Mouse (Mus musculus) ovary, postnatal 10 days (tissue): ENCODE results near the gene Frmpd1.
A peak's percentile ranks its signal among the peaks of the same experiment; 100 is the strongest.

Experiments
- DNase-seq: peaks from one replicate; pipeline ENCODE4 v3.0.0; 2022; ENCODE audit warnings: low spot score

Gene Frmpd1

GRCm38 (mm10) chr4:45184521-45185330, at the start of gene Frmpd1:
Gene Frmpd1, plus strand, starts transcription at chr4:45184875.
- peak; percentile 18 for DNase-seq

DNA sequence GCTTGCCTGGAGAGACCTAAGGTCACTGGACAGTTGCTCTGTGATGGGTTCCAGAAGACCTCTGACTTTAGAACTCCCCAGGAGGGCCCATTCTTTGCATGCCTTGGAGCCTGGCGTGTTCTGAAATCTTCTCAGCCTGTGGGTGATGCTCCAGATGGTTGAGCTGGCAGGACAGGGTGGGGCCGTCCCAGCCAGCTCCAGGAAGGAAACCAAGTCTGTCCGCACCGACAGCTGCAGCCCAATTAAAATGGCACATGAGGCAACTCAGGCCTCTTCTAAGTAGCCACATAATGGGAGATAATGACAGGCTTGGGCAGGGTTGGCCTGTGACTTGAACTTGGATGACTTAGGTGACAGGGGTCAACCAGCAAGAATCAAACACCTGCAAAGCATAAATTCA, 47.0 kb upstream of the Frmpd1 start:
- no peak for DNase-seq

GRCm38 (mm10) chr4:45141835-45142234, 42.8 kb upstream of the Frmpd1 start:
- no peak for DNase-seq

- no peak for DNase-seq
Observed at GRCm38 (mm10) chr4:45142411-45142810, 42.3 kb upstream of the Frmpd1 start.

DNA sequence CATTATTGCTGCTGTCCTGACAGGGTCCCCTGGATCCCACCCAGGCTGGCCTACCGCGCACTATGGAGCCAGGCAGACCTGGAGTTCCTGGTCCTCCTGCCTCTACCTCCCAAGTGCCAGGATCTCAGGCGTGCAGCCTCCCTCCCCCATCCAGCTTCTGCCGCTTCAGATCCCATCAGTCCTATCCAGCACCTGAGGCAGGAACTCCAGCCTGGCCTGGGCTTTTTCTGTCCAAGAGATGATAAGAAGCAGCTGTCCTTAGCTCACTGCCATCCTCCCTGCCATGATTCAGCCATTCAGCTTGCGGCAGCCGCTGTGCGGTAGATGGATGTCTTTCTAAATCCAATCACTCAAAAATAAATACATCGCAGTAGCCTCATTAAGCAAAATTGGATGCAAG, 41.7 kb upstream of the Frmpd1 start:
- no peak for DNase-seq

DNA sequence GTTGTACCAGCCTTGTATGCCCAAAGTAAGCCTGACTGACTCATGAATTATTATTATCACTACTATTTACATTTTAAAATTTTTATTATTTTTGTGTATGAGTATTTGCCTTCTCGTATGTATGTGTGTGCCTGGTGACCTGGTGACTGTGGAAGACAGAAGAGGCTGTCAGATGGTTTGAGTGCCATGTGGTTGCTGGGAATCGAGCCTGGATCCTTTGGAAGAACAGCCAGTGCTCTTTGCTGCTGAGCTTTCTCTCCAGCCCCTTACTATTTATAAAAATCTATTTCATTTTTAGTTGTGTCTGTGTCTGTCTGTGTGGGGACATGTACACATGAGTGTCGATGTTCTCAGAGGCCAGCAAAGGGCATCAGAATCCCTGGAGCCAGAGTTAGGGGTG, 28.2 kb upstream of the Frmpd1 start:
- no peak for DNase-seq

DNA sequence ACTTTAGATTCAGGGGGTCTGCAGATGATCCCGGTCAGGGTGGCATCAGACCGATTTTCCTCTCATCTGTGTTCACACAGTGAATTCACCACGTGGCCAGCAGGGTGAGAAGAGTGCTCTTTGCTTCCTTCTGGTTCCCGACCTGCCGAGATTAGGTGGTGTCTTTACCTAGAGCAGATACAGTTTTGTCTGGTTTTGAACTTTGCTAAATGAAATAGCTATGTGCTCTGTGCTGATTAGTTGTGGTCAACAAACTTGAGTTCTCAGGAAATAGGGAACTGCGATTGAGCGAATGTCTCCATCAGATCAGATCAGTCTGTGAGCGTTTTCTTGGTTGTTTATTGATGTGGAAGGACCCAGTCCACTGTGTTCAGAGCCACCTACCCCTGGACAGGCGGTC, 26.1 kb upstream of the Frmpd1 start:
- no peak for DNase-seq

DNA sequence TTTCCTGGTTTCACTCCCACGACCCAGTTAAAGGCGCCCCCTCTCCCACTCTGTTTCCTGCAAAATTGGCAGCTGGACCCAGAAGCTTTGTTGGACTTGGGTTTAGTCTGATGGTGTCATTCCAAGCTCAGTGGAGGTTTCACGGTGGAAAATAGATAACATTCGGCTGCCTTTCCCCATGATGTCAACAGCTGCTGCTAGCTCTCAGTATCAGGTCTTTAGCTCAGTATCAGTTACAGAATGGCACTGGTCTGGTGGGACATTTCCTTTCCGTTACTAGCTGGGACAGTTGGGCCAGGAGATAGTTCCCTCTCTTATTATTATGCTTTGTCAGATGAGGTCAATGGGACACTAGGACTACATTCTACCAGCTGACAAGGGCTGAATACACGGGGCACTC, 23.9 kb upstream of the Frmpd1 start:
- no peak for DNase-seq

DNA sequence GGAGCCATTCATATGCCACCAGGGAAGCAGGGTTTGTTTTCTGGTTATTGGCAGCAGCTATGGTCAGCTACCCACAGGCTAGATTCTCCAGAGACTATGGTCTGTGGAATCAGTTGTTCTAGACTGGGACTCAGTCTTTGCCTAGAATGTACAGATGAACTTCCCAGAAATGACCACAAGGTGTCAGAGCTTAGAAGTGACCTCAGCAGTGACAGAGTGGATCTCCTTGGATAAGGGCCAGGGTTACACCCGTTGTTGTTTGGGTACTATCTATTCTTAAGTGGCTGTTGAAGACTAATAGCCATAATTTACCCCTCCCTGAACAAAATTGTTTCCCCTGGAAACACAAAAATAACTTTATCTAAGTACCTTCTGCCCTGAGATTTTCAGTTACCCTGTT, 21.0 kb upstream of the Frmpd1 start:
- DNase-seq, result no peak

- DNase-seq, result no peak
Observed at GRCm38 (mm10) chr4:45165477-45165876, 19.2 kb upstream of the Frmpd1 start.

GRCm38 (mm10) chr4:45165955-45166354, 18.7 kb upstream of the Frmpd1 start:
- no peak for DNase-seq

DNA sequence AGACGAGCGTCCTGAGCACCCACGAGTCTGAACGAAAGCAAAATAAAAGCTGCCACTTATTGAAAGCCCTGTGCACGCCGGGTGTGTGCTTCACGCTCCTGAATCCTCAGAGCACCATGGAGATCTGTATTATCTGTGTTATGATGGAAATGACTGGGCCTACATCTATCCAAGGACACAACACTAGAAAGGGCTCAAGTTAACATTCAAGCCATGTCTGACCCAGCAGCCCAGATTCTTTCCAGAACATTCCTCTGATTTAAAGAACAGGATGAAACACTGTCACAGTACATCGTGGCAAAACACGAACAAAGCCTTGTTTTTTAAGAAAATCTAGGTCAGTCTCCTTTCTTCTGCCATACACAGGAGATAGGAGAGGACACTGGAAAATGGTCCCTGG, 13.3 kb upstream of the Frmpd1 start:
- no peak for DNase-seq

DNA sequence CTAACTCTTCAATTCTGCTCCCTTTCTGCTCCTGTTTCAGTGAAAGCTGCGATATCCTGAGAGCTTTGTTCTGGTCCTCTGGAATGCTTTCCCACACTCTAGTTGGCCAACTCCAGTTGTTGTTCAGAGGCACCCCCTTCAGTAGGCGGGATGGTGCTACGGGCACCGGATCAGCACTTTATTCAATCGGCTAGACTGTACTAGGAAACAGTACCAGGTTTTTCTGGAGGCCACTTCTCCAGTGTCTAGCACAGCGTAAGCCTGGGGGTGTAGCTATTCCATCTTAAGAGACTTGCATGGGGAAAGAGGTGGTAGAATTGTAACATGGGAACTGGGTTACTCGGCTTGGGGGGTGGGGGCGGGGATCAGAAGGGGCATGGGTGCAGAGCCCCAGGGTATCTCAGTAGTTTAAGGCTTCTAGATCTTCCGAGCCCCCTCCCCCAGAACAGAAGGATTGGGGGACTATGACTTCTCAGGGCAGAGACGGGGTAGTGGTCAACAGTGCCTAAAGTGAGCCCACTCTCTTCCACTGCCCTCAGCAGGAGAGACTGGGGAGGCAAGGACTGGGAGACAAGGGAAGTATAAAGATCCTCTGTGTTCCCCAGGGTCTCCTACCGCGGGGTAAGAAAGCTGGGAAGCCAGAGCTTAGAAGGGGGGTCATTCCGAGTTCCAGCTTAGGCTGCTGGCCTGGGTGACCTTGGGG, 706 bp upstream of the Frmpd1 start:
- DNase-seq, result no peak

DNA sequence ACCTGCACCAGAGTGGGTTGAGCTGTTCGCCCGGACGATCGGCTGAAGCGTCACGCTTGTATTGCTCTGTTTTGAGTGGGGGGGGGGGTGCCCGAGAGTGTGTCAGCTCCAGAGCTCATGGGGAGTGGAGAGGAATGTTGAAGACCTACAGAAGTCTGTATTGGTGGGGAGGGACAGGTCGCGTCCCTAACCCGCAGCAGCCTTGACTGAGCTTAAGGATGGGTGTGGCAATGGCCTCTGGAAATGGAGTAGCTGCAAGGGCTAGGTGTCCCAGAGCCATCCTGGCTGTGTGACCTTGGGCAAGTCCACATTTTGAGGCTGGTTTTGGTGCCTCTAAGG, 625 bp downstream of the Frmpd1 start:
- DNase-seq, result no peak

- no peak for DNase-seq
Observed at GRCm38 (mm10) chr4:45198296-45198695, 13.6 kb downstream of the Frmpd1 start.

GRCm38 (mm10) chr4:45203283-45203682, 18.6 kb downstream of the Frmpd1 start:
- DNase-seq, result no peak

DNA sequence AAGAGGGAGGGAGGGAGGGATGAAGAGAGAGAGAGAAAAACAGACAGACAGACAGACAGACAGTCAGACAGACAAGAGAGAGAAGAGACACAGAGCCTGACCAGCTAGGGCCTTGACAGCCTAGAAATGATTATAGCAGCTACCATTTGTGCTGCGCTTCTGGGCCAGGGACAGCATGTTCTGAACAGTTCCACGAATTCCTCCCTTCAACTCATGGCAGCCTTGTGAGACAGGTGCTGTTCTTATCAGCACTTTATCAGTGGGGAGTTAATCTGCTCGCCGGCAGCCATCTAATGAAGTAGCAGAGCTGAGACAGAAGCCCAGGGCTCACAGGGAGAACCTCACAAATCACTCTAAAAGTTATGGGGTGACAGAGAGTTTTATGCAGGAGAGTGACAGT, 22.8 kb downstream of the Frmpd1 start:
- DNase-seq, result no peak

DNA sequence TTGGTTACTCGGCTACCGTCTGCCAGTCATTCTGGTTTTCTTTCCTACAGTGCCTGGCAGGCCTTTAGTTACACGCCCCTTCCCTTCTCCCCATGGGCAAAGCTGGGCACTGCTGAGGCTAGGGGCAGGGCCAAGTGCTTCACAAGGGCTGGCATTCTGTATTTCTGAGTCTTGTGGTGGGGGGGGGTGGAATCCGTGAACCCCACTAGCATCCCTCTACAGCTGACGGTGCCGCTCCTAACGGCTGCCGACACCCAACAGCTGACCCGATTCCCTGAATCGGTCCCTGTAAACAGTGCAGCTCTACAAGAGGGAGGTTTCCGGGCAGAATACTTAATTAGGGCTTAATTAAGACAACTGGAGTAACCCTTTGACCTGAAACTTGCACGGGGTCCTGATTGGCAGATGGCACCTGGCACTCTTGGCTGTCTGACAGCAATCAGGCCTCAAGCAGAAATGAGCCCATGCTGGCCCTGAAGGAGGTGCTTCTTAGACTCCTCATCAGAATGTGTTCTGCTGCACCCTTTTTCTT, 24.2 kb downstream of the Frmpd1 start:
- DNase-seq, result no peak

- no peak for DNase-seq
Observed at GRCm38 (mm10) chr4:45212342-45213063, 27.8 kb downstream of the Frmpd1 start.

DNA sequence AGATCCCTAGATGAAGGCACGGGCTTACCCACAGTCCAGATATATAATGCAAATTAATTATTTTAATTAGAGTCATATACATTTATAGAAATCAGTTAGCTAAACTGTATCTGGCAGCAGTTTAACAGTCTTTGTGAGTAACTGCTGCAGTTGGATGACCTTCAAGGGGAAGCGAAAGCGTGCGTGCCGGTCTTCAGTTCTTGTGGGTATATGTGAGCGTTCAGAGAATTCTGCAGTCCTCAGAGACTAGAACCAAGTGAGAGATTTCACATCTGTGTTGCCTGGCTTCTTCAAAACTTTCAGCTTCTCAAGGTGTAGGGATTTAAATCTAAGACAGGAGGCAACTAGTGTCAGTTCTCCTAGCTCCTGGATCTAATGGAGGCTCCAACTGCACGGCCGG, 35.3 kb downstream of the Frmpd1 start:
- DNase-seq, result no peak

DNA sequence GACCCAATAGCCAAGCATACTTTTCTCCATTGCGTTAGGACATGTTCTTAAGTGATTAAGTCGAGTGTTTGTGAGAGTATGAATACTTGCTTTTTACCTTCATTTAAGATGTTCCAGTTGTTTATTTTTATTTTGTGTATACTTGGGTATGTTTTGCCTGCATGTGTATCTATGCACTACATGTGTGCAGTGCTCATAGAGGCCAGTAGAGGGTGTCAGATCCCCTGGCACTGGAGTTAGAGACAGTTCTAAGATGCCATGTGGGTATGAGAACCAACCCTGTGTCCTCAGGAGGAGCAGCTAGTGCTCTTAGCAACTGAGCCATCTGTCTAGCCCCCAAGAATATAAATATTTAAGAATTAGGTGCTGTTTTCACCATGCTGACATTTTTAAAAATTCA, 37.7 kb downstream of the Frmpd1 start:
- no peak for DNase-seq

DNA sequence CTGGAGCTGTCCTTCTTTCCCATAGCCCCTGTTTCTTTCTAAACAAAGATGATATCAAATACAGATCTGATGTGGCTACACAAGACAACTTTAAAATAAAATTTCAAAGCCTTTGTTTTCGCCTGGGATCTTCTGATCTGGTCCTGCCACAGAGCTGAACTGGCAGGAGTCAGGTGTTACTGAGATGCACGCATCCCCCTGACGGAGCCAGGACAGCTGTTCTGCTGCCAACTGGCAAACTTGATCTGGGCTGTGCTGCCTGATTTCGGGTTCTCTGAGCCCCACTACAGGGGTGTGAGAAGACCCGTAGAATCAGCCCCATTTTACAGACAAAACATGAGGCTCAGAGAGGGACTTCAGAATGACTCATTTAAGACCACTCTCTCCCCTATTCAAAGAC, 45.6 kb downstream of the Frmpd1 start:
- no peak for DNase-seq

DNA sequence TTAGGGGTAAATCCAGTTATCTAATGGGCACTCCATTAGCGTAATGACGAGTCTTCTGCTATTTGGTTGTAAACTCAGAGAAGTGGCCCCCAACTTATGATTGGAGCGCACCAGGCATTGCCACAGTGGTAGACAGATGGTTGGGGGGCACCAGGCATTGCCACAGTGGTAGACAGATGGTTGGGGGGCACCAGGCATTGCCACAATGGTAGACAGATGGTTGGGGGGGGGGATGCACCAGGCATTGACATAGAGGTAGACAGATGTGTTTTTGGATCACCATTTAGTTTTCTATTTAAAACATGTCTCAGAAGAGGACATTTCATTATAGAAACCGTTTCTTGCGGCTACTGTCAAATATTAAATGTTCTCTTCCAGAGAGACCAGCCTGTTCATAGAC, 53.6 kb downstream of the Frmpd1 start:
- no peak for DNase-seq
